Mouse (Mus musculus): ENCODE measurements around the gene Gm3106. TPM values are rescaled to one million over a fixed set of nuclear protein-coding genes. Genes with fewer than 3 reads are reported as not detected.
"Not testable (repeated sequence)": the region's sequence is repeated elsewhere in the genome, so short reads cannot be mapped to it uniquely, and the experiment has no call there.

Gene Gm3106
- not detected in 2 replicates for polyA plus RNA-seq (2016; fragmentation: Nextera tagmentation; extraction: Ambion mirVana)

DNA sequence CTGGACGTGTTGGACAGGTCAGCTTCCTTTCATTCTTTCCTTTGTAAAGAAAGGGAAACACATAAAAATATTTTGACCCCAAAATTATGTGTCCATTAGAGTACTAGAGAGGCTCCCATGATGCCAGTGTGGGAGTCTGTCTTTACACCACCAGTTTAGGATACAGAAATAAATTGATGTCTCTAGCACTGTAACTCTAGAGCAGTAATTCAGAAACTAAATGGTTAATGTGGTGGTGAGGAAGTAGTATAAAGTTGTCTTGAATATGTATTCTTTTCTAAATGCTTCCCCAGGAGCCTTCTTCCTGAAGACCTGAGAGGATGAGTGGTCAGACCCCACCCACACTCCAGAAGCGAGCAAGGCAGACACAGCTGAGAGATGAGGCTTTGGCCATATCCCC lies at the start of gene Gm3106:
TSS of gene Gm3106 (plus strand) at position 301 of the 400 bp plus-strand sequence.
- not testable (repeated sequence) for H3K9ac ChIP-seq; H3K27ac ChIP-seq; H3K9me3 ChIP-seq; H3K4me1 ChIP-seq; ATAC-seq (ENCODE audit: low FRiP score, low read depth); H3K36me3 ChIP-seq; H3K27me3 ChIP-seq (replicated peaks); H3K4me3 ChIP-seq; H3K4me2 ChIP-seq (replicated peaks)
- no CpG with 5 or more reads among the region's 2 CpGs for WGBS

Other genes with a start within 250 kb of the Gm3106 start
- gene BC061212, start 147.5 kb upstream of the Gm3106 start, polyA plus RNA-seq (2016; fragmentation: Nextera tagmentation; extraction: Ambion mirVana), result not detected in 2 replicates
- not detected in 2 replicates for gene Gm6351, start 141.6 kb upstream of the Gm3106 start, polyA plus RNA-seq (2016; fragmentation: Nextera tagmentation; extraction: Ambion mirVana)
- gene A430089I19Rik, start 88.8 kb downstream of the Gm3106 start, polyA plus RNA-seq (2016; fragmentation: Nextera tagmentation; extraction: Ambion mirVana), result not detected in 2 replicates
- gene Gm6502, start 96.4 kb downstream of the Gm3106 start, polyA plus RNA-seq (2016; fragmentation: Nextera tagmentation; extraction: Ambion mirVana), result not detected in 2 replicates
- gene AA792892, start 121.7 kb downstream of the Gm3106 start, polyA plus RNA-seq (2016; fragmentation: Nextera tagmentation; extraction: Ambion mirVana), result not detected in 2 replicates
- gene Gm7682, start 227.8 kb downstream of the Gm3106 start, polyA plus RNA-seq (2016; fragmentation: Nextera tagmentation; extraction: Ambion mirVana), result not detected in 2 replicates